Mouse (Mus musculus) left cerebral cortex, postnatal 4 days (tissue): ENCODE measurements around the gene Nsd1. TPM values are rescaled to one million over a fixed set of nuclear protein-coding genes. Genes with fewer than 3 reads are reported as not detected.
"Not testable (repeated sequence)": the region's sequence is repeated elsewhere in the genome, so short reads cannot be mapped to it uniquely, and the experiment has no call there.

Experiments used
- DNase-seq: peaks from one replicate; pipeline ENCODE4 v3.0.0-alpha.2; 2022
- intact Hi-C: fragments of 180-260 bp; cut with DNase I; formaldehyde crosslinking; loops from one replicate; pipeline ENCODE4 v1.15.1; 2025
- total RNA-seq, 2 experiments: library from RNA; stranded (reverse); gene quantifications; 2 replicates each; pipeline ENCODE4 v1.2.3; 2021

Gene Nsd1
- total RNA-seq = 100 to 1,000 TPM; 155 to 163 TPM

DNA sequence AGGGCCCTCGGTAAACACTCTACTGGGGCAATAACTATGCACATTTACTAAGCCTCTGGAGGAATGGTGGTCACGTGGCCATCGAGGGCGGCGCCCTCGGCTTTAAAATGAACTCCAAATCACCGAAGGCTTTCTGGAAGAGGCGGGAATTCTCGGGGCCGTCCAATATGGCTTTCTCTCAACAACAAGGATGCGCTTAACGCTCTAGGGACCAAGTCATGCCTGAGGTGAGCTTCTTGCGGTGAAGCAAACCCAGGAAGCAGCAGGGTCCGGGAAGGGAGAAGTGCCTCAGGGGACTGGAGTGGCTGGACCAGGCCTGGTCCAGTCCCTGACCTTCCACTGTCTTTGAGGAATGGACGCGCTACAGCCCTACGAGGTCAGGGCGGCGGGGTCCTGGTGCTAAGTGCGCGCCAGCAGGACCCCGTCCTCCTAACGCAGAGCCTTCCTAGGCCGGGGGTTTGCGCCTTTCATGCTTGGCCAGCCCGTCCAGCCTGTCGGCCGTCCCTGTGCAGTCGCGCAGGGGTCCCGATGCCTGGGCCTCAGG lies at the start of gene Nsd1:
Gene Nsd1, plus strand, starts transcription at position 134 of the 544 bp plus-strand sequence.
- intact Hi-C loops = no loop called here
- DNase-seq = no peak

DNA sequence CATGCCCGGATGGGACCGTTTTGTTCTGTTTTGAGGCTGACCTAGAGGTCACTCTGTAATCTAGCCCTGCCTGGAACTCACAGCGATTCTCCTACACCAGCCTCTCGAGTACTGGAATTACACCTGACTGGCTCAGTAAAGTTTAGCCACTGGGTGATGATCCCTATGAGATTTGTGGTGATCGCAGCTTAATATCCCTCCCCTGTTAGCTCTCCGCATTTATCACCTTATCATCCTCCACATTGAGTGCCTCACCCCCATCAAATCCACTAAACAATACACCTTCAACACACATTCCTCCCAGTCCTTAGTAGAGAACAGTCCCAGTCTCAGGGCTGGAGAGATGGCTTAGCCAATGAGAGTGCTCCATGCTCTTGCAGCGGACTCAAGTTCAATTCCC lies 47.2 kb upstream of the Nsd1 start:
- intact Hi-C loops = no loop called here
- no peak for DNase-seq

DNA sequence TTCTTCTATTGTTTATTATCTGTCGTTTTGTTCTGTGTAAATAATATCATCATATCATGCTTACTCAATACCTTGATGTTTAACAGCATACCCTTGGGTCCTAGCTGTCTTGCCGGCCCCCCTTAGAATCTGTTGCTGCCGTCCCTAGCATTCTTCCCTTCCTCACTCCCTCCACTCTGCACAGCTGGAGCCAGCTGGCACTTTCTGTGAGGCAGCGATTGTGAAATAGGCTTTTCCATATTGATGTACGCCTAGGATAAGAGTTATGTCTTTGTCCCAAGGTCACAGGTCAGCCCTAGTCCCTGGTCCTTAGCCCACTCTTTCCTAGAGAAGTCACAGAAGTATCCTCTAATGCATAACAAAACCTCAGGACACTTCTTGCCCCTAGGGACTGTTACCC lies 46.0 kb upstream of the Nsd1 start:
- intact Hi-C loops = no loop called here
- DNase-seq = no peak

DNA sequence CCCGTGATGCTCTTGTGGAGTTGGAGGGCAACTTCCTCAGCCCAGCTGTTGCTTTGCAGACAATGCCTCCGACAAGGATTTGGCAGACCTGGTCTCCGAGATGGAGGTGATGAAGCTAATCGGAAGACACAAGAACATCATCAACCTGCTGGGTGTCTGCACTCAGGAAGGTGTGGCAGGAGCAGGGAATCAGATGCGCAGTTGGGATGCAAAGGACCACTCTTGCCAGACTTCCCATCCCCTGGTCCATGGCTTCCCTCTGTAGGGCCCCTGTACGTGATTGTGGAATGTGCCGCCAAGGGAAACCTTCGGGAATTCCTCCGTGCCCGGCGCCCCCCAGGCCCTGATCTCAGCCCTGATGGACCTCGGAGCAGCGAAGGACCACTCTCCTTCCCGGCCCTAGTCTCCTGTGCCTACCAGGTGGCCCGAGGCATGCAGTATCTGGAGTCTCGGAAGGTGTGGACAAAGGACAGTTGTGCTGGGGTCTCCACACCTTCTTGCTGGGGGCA lies 43.7 kb upstream of the Nsd1 start:
- intact Hi-C loops = no loop called here
- DNase-seq = no peak

DNA sequence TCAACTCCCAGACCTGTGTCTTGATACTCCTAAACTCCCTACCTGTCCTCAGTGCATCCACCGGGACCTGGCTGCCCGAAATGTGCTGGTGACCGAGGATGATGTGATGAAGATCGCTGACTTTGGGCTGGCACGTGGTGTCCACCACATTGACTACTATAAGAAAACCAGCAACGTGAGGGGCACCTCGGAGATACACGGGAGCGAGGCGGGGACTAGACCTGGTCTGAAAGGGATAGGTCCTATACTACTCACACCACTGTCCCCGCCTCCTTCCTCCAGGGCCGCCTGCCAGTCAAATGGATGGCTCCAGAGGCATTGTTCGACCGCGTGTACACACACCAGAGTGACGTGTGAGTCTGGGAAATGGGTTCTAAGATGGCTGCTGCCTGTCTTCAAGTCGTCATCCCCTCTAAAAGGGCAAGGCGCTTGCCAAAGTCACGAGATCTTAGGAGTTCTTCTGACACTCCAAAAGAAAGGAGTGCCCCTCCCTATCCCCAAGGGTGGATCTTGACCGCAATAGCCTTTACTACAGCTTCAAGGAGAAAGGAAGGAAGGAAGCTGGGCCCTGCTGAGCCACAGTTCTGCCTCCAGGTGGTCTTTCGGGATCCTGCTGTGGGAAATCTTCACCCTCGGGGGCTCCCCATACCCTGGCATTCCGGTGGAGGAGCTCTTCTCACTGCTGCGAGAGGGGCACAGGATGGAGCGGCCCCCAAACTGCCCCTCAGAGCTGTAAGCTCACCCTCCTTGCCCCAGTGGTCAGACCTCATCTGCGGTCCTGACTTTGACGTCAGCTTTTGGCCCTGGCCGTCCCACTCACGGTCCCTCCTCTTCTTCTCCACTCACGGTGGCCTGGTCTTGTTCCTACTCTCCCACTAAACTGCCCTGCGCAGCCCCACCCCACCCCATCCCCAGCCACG lies 42.5 kb upstream of the Nsd1 start:
- intact Hi-C loops = no loop called here
- no peak for DNase-seq

DNA sequence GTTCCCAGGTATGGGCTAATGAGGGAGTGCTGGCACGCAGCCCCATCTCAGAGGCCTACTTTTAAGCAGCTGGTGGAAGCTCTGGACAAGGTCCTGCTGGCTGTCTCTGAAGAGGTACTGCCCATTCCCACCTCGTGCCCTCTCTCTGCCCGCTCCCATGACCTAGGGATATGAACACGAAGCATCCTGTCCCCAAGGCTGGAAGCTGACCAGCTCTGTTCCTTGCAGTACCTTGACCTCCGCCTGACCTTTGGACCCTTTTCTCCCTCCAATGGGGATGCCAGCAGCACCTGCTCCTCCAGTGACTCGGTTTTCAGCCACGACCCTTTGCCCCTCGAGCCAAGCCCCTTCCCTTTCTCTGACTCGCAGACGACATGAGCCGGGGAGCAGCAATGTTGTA lies 41.8 kb upstream of the Nsd1 start:
- no peak for DNase-seq

DNA sequence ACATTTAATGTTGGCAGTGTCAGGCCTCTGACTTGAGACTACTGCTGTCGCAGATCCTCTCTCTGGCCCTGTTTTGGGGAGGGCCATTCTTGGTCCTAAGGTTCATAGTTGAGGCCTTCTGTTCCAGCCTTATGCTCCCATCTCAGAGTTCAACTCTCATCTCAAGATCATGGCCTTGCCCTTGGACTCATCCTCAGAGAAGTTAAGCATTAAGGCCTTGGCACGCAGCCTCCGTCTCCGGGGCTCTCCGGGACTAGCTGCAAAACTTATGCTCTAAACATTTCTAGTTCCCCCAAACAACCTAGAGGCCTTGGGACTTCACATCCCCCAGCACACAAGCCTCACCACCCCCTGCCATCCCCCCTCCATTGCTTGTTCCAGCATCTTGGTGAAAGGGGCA lies 41.3 kb upstream of the Nsd1 start:
- DNase-seq = no peak
- intact Hi-C loops = no loop called here

More for the DNA sequence above, 41.8 kb upstream of the Nsd1 start:
- intact Hi-C loops = no loop called here

DNA sequence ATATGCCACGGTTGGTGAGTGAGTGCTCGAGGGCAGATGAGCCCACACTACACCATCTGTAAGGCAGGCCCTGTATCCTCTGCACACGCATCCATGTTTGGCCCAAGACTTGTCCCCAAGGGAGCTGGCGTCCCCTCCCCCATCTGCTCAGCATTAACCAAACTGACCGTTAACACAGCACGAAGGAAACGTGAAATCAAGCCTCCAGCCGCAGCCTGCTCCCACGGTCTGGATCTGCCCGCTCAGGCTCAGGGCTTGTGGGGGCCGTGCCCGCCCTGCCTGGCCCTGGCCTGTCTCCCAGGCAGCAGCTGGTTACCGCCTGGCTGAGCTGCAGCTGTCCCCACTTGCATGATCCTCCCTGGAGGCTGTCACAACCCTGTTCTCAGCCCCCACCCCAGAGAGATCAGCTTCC lies 40.6 kb upstream of the Nsd1 start:
- intact Hi-C loops = no loop called here

DNA sequence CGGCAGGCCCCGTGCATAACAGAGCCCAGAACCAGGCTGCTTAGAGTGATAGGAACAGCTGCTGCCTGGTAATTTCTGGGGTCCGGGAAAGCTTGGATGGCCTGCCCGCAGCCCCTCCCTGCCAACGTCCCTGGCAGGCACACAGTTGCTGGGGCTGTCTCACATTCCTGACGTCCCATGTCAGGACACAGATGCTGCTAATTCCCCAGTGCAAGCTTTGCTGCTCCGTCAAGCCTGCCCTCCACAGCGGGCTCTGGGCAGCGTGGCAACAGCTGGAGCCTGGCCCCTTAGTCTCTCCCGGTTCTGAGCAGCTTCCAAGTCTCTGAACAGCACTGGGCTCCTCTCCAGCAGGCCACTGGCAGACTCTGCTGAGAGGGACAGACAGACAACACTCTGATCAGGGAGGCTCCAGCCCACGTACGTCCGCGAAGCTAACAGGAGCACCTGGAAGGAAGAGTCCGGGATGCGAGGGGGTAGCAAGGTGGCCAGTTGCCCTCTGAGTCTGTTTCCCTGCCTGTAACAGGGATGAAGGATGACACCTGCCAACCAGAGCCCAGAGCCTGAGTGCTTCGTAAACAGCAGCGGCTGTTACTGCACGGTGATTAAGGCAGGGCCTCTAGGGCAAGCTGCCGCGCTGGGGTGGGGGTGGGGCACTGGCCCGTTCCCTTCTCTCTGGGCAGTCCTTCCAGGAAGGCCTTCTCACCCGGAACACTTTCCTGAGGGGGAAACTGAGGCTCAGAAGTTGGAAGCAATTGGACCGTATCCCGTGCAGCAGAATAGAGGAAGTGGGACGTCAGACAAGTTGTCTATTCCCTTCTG lies 37.9 kb upstream of the Nsd1 start:
- intact Hi-C loops = loop anchor here (10.0 kb wide), 1 partner anchor 457 kb away; no protein-coding TSS in a partner anchor
- peak; percentile 87 for DNase-seq

More for the DNA sequence above, 40.6 kb upstream of the Nsd1 start:
- DNase-seq = peak; percentile 93

DNA sequence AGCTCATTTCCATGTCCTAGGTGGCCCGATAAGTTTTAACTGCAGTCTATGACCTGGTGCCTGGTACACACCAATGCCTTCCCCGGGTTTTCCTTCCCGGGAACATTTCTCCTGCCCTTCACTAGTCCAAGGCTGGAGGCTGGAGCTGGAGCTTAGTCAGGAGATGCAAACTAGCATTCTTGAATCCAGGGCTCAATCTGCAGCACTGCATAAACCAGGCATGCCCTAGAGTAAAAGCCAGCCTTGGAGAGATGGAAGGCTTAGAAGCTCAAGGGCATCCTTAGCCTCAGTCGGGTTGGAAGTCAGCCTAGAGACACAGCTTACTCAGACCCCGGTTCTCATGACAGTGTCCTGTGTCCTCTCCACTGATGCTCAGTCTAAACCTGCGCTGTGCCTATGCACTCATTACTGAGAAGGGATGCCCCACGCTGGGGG lies 37.2 kb upstream of the Nsd1 start:
- intact Hi-C loops = loop anchor here (10.0 kb wide), 1 partner anchor 458 kb away; no protein-coding TSS in a partner anchor
- no peak for DNase-seq

DNA sequence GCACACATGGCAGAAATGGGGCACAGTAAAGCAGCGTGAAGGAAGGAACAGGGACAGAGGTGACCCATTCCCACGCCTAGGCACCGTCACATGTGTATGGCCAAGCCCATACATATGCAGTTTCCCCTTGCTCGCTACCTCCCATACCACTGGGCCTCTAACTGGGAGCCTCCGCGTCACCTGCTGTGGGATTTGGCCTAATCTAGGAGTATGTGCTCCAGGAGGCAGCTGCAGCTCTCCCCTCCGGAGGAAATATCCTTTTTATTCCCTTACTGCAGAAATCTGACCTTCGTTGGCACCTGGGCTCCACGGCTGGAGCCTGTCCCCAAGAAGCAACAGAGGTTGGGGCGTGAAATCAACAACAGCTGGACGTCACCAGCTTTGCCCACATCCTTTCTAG lies 35.2 kb upstream of the Nsd1 start:
- no peak for DNase-seq
- intact Hi-C loops = loop anchor here (10.0 kb wide), 1 partner anchor 460 kb away; no protein-coding TSS in a partner anchor

DNA sequence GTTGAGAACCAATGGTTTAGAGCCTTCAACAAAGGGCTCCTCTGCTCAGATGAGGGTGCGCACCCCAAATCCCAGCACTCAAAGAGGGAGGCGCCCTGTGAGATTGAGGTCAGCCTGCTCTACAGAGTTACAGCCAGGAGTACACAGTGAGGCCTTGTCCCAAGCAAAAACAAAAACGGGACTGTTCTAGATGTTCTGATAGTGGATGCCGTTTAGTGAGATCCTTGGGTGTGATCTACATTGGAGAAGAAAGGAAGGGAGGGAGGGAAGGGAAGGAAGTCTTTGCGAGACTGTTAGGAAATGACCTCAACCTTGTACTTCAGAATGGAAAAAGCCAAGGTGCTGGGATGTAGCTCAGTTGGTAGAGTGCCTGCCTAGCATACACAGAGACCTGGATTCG lies 33.3 kb upstream of the Nsd1 start:
- no peak for DNase-seq
- intact Hi-C loops = loop anchor here (5.0 to 10.0 kb wide), 2 partner anchors 379 to 461 kb away; no protein-coding TSS in a partner anchor

DNA sequence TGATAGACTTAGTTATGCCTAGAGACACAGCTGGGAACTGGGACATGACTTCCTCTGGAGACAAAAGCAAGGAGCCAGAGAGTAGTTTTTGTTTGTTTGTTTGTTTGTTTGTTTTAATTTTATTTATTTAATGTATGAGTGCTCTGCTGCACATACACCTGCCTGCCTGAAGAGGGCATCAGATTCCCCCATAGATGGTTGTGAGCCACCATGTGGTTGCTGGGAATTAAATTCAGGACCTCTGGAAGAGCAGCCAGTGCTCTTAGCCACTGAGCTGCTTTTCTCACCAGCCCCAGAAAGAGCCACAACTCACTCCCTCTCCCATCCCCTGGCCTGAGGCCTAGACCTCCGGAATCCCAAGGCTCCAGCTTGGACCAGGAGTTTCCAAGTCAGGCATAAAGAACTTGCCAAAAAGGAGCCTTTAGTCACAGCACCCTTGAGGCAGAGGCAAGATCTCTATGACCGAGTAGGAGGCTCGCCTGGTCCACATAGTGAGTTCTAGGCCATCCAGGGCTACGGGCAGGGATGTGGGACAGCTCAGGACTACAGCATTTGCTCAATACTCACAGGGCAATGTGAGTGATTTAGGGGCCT lies 31.6 kb upstream of the Nsd1 start:
- no peak for DNase-seq

DNA sequence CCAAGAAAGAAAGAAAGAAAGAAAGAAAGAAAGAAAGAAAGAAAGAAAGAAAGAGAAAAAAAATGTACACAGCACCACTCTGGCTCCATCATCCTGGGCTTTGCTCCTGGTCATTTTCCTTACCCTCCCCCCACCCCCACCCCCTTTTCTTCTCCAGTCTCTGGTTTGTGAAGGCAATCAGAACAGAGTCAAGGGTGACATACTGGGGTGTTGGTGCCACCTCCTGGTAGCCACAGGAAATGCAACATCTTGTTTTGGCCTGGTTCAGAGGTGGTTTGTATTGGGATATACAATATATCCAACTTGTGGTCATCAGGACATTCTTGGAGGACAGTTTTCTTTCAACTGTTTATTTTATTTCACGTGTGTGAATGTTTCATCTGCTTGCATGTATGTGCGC lies 31.0 kb upstream of the Nsd1 start:
- DNase-seq = peak; percentile 75
- intact Hi-C loops = loop anchor here (5.0 to 10.0 kb wide), 2 partner anchors 381 to 464 kb away; no protein-coding TSS in a partner anchor

More for the DNA sequence above, 31.6 kb upstream of the Nsd1 start:
- intact Hi-C loops = loop anchor here (5.0 to 10.0 kb wide), 2 partner anchors 381 to 463 kb away; no protein-coding TSS in a partner anchor

DNA sequence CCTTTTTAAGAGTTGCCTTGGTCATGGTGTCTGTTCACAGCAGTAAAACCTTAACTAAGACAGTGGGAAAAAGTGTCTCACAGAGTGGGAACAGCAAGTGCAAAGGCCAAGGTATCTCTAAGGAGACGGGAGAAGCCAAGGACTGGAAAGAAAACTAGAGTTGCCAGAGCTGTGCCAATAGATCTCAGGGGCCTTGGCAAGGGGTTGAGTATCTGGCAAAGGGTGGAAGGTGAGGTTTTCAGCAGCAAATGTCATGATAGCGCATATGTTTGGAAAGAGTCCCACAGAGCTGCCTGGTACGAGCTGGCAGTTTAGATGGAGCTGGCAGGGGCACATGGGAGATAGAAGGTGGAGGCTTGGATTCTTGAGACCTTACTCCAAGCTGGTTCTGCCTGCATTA lies 30.0 kb upstream of the Nsd1 start:
- DNase-seq = no peak
- intact Hi-C loops = loop anchor here (5.0 to 10.0 kb wide), 2 partner anchors 382 to 465 kb away; no protein-coding TSS in a partner anchor

DNA sequence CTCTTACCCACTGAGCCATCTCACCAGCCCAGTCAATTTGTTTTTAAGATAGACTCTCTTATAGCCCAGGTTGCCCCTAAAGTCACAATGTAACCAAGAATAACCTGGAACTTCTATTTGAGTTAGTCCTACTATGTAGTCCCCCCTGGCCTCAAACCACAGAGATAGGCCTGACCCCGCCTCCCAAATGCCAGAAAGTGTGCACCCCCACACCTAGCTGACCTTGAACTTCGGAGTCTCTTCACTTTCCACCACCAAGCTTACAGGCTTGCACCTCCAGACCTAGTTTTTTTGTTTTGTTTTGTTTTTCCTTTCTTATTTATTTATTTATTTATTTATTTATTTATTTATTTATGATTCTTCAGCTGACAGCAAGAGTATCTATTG lies 27.8 kb upstream of the Nsd1 start:
- DNase-seq = no peak
- intact Hi-C loops = no loop called here

DNA sequence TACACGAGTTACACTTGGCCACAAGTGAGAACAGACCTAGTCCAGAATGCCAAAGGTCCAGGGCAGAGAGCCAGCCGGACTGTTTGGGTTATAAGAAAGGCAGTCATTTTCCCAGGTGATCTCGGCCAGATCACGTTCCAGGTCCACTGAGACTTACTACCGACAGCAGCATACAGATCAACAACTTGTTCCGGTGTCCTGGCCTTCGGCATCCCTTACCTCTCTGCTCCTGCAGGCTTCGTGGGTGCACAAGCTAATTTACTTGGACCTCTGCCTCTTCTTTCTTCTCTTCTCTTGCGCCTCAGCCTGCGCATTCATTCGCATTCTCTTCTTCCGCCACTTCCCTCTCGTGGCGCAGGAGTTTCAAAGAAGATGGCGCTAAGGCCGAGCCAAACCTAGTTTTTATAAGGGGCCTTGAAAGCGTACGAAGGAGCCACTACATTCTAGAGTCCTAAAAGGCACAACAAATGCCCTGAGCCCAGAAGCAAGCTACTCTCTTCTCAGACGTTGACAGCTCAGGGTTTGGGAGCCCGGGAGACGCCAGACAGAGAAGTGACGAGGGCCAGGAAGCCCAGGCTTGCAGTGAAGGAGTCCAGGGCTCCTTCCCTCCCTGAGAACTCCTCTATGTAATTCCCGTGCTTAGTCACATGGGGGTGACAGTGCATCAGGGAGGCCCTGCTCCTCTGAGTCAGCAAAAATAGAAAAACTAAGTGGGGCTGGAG lies 27.2 kb upstream of the Nsd1 start:
- peak; percentile 61 for DNase-seq
- intact Hi-C loops = no loop called here

DNA sequence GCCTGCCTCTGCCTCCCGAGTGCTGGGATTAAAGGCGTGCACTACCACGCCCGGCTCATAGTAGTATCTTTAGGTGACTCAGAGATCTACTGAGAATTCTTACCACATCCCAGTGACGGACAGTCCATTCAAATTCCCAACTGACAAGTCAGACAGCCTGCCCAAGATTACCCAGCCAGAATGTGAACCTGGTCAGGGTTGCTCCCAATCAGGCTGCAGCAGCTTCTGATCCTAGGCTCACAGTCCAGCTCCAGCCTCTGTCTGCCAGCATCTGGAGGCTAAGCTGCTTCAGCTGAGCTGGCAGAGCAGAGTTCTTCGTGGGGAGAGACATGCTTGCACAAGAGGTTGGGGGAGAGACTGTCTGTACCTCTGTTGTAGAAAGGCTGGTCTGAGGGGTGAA lies 26.2 kb upstream of the Nsd1 start:
- intact Hi-C loops = no loop called here
- no peak for DNase-seq

DNA sequence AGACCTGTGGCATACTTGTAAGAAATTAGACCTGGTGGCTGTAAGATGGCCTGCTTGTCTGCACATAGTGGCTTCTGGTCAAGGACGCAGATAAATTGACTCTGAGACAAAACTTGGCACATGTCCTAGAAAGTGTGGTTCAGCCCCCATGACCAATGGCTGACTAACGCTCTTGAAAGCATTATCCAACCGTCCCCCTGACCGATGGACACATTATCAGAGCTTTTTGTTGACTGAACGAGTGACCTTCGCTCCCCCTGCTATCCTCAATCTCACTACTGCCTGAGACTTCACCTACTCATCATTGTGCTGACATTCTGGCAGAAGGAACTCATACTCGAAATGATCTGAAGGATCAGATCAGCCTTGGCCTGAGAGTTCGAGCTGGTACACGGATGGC lies 22.5 kb upstream of the Nsd1 start:
- DNase-seq, intact Hi-C loops: not testable (repeated sequence)
